Mouse (Mus musculus) CH12.LX (cell line): Measurements from ENCODE around the gene Ehd2. TPM values are rescaled to one million over a fixed set of nuclear protein-coding genes. Genes with fewer than 3 reads are reported as not detected.

Source experiments
- DNase-seq: peaks from one replicate; pipeline ENCODE4 v3.0.0-alpha.2; 2013; ENCODE audit errors: extremely low read depth
- H3K27ac ChIP-seq: 2 replicates; pipeline ENCODE4 v1.5.1; 2012; ENCODE audit warnings: low read depth, mild to moderate bottlenecking, control low read depth, moderate library complexity; ENCODE audit not compliant: insufficient read depth
- H3K27me3 ChIP-seq: replicated peaks from 2 replicates; pipeline ENCODE3; 2012; ENCODE audit warnings: inconsistent platforms
- H3K36me3 ChIP-seq, 2 experiments: replicated peaks in 1 of 2; 2 replicates each; pipeline versions ENCODE3 to v1.6.1; 2012; ENCODE audit warnings: inconsistent platforms in 1 of 2, low read length in 1 of 2, mild to moderate bottlenecking in 1 of 2, mixed read lengths in 1 of 2, moderate library complexity in 1 of 2; ENCODE audit not compliant: control insufficient read depth in 1 of 2, insufficient read depth in 1 of 2
- H3K4me1 ChIP-seq, 2 experiments: 2 replicates each; pipeline ENCODE4 v1.6.1; 2012; ENCODE audit warnings: inconsistent platforms in 1 of 2, moderate library complexity in 1 of 2; ENCODE audit not compliant: insufficient read depth in 2 of 2, control insufficient read depth in 1 of 2
- H3K4me2 ChIP-seq: 2 replicates; pipeline ENCODE4 v1.6.1; 2012; ENCODE audit warnings: low read depth, mild to moderate bottlenecking, control low read depth; ENCODE audit not compliant: poor library complexity, insufficient read depth, severe bottlenecking
- H3K4me3 ChIP-seq, 3 experiments: fragments of 150-350 bp in 1 of 3; sonication (generic) in 1 of 3; replicated peaks in 1 of 3; 2 replicates each; pipeline versions ENCODE3 to v1.5.1; 2011 to 2012; ENCODE audit warnings: low read depth in 2 of 3, low read length in 2 of 3, mild to moderate bottlenecking in 2 of 3, moderate library complexity in 2 of 3, control low read depth in 1 of 3, improper control_type of control experiment in 1 of 3, inconsistent platforms in 1 of 3, mixed read lengths in 1 of 3; ENCODE audit not compliant: poor library complexity in 1 of 3
- H3K79me2 ChIP-seq: replicated peaks from 2 replicates; pipeline ENCODE4 v1.6.1; 2012; ENCODE audit warnings: mild to moderate bottlenecking, moderate library complexity; ENCODE audit not compliant: control insufficient read depth, poor library complexity, insufficient read depth, severe bottlenecking; ENCODE audit errors: extremely low read depth
- H3K9ac ChIP-seq: 2 replicates; pipeline ENCODE4 v1.6.1; 2012; ENCODE audit warnings: low read depth, mild to moderate bottlenecking, control low read depth, moderate library complexity; ENCODE audit not compliant: insufficient read depth
- H3K9me3 ChIP-seq: replicated peaks from 2 replicates; pipeline ENCODE3; 2012; ENCODE audit warnings: low read length, inconsistent platforms, mixed read lengths
- BHLHE40 ChIP-seq: IDR thresholded peaks from 2 replicates; pipeline ENCODE4 v1.6.1; 2011; ENCODE audit warnings: mild to moderate bottlenecking, low read depth, low read length, improper control_type of control experiment
- CTCF ChIP-seq, 2 experiments: IDR thresholded peaks in 1 of 2; conservative IDR thresholded peaks in 1 of 2; 2 replicates each; pipeline ENCODE4 v1.5.1; 2011 to 2012; ENCODE audit warnings: low read depth in 2 of 2, low read length in 2 of 2, improper control_type of control experiment in 1 of 2, inconsistent platforms in 1 of 2, mild to moderate bottlenecking in 1 of 2, moderate library complexity in 1 of 2
- E2F4 ChIP-seq: IDR thresholded peaks from 2 replicates; pipeline ENCODE4 v1.6.1; 2011; ENCODE audit warnings: low read depth, low read length, improper control_type of control experiment; ENCODE audit not compliant: insufficient replicate concordance
- ETS1 ChIP-seq: conservative IDR thresholded peaks from 2 replicates; pipeline ENCODE4 v1.6.1; 2012; ENCODE audit warnings: low read depth, mild to moderate bottlenecking, inconsistent platforms, low read length, improper control_type of control experiment, moderate library complexity
- MAFK ChIP-seq: IDR thresholded peaks from 2 replicates; pipeline ENCODE4 v1.6.1; 2011; ENCODE audit warnings: low read length, improper control_type of control experiment; ENCODE audit not compliant: insufficient replicate concordance
- MAX ChIP-seq: IDR thresholded peaks from 2 replicates; pipeline ENCODE4 v1.6.1; 2011; ENCODE audit warnings: low read length, improper control_type of control experiment
- MXI1 ChIP-seq: IDR thresholded peaks from 2 replicates; pipeline ENCODE4 v1.6.1; 2011; ENCODE audit warnings: mild to moderate bottlenecking, low read depth, low read length, improper control_type of control experiment
- MYC ChIP-seq: IDR thresholded peaks from 2 replicates; pipeline ENCODE4 v1.6.1; 2011; ENCODE audit warnings: low read depth, mild to moderate bottlenecking, improper control_type of control experiment, low read length
- PAX5 ChIP-seq: IDR thresholded peaks from 2 replicates; pipeline ENCODE4 v1.6.1; 2012; ENCODE audit warnings: low read length, inconsistent platforms, mixed read lengths
- POLR2AphosphoS2 ChIP-seq: IDR thresholded peaks from 2 replicates; pipeline ENCODE4 v1.6.1; 2011; ENCODE audit warnings: low read depth, low read length, improper control_type of control experiment
- RAD21 ChIP-seq: IDR thresholded peaks from 2 replicates; pipeline ENCODE4 v1.6.1; 2011; ENCODE audit warnings: low read depth, mild to moderate bottlenecking, low read length, improper control_type of control experiment, moderate library complexity
- RCOR1 ChIP-seq: conservative IDR thresholded peaks from 2 replicates; pipeline ENCODE4 v1.6.1; 2012; ENCODE audit warnings: low read depth, mild to moderate bottlenecking, inconsistent platforms, low read length, improper control_type of control experiment
- UBTF ChIP-seq: IDR thresholded peaks from 2 replicates; pipeline ENCODE4 v1.6.1; 2012; ENCODE audit warnings: low read depth, mild to moderate bottlenecking, inconsistent platforms, low read length, improper control_type of control experiment, moderate library complexity
- USF1 ChIP-seq: IDR thresholded peaks from 2 replicates; pipeline ENCODE4 v1.6.1; 2014; ENCODE audit warnings: low read depth, mild to moderate bottlenecking, inconsistent platforms, low read length, improper control_type of control experiment
- USF2 ChIP-seq: conservative IDR thresholded peaks from 2 replicates; pipeline ENCODE4 v1.6.1; 2011; ENCODE audit warnings: low read depth, low read length, improper control_type of control experiment
- dilution Hi-C: fragments of 300-500 bp; cut with MboI; formaldehyde crosslinking; loops from 2 replicates; pipeline ENCODE4 v1.14.3; 2020; ENCODE audit warnings: low sequenced_read_pairs; ENCODE audit not compliant: extremely low pct_unique_long_range_greater_than_20kb, extremely low pct_ligation_motif_present
- in situ Hi-C: fragments of 300-500 bp; cut with MboI; formaldehyde crosslinking; loops from 3 replicates; pipeline ENCODE4 v1.14.3; 2019; ENCODE audit warnings: low sequenced_read_pairs, low pct_ligation_motif_present, low pct_unique_long_range_greater_than_20kb, mixed read lengths
- polyA plus RNA-seq: library from polyadenylated mRNA; unstranded; fragments of >175 nt; gene quantifications from 2 replicates; pipeline ENCODE4 v1.2.1, GENCODE M21; 2012; ENCODE audit warnings: low read depth; ENCODE audit not compliant: insufficient read length
- total RNA-seq, 2 experiments: library from RNA; depleted of rRNA; stranded (reverse); fragments of 300-350 nt in 1 of 2; fragments of >200 nt in 1 of 2; gene quantifications; 2 replicates each; pipeline ENCODE4 v1.2.3; 2012 to 2014

Ehd2 gene
- total and polyA plus RNA-seq, 3 experiments = 1.2 to 7.0 (median 5.2) TPM

DNA sequence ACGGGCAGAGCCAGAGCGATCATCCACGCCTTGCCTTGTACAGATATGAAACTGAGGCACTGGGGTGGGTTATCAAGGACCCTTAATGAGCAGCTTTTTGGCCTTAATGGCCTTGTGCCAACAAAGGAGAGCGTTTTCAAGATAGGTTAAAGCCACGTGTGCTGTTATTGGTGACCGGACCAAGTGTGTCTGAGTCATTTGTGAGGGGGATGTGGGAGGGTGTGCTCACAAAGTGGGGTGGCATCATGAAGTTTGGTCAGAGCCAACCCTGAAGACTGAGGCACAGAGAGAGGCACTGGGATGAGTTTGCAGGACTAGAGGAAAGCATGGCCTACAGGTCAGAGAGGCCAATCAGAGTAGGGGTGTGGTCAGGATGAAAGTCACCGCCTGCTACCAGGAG, 12.9 kb downstream of the Ehd2 start:
- dilution Hi-C loops (loop anchor here (25.0 kb wide), 1 partner anchor 208 kb away; no protein-coding TSS in a partner anchor), in situ Hi-C loops (no loop called here)
- Histone ChIP-seq H3K4me3 (no peak overlapping the region), H3K4me2 (no peak overlapping the region), H3K9me3 (peaks cover 6% of the 10 kb centered on the region), H3K4me1 (peaks cover 0 to 2% of the 10 kb centered on the region in 2 experiments; a peak in 1 of 4 replicates), H3K27ac (no peak overlapping the region), H3K79me2 (no peaks in the 10 kb centered on the region), H3K27me3 (no peaks in the 10 kb centered on the region), H3K36me3 (peaks cover 16 to 23% of the 10 kb centered on the region in 2 experiments), H3K9ac (no peak overlapping the region)
- TF ChIP-seq E2F4 = no peak
- no peak for TF ChIP-seq BHLHE40
- TF ChIP-seq USF1 = no peak
- no peak for TF ChIP-seq MAFK
- TF ChIP-seq MYC = no peak
- TF ChIP-seq MXI1 = no peak
- TF ChIP-seq CTCF (conservative IDR thresholded peaks at IDR 0.05 in 1 of 2, IDR thresholded peaks at IDR 0.05 in 1 of 2; ENCODE audit: low read depth in 2 of 2, low read length in 2 of 2) = no peak
- TF ChIP-seq ETS1 = no peak
- TF ChIP-seq RCOR1 = no peak
- no peak for TF ChIP-seq USF2
- TF ChIP-seq RAD21 = no peak
- TF ChIP-seq UBTF = no peak
- no peak for DNase-seq

DNA sequence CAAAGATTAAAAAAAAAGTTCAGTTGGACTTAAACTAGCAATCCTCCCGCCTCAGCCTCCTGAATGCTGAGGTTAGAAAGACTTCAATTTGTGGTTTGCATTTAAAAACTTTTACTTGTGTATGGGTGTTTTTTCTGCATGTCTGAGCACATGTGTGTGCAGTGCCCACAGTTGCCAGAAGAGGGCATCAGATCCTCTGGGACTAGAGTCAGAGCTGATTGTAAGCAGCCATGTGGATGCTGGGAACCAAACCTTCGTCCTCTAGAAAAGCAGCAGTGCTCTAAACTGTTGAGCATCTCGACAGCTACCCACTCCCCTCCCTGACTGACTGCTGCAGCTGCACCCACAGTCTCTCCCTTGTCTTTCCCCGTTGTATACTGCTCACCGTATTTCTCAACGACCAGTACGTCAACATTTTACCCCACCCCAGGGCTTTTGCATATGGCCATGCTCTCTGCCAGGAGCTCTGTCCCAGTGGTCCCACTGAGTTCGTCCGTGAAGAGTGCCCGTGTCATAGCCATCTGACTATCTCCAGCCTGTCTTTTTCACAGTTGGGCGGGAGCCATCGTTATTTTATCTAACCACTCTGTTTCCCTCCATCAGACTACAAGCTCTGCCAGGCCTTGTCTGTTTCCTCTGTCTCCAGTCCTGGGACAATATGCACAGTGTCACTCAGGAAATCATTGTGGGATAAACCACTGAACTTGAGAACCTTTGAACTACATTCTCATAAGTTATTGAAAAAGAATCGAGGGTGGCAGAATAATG, 13.9 kb downstream of the Ehd2 start:
- no peaks in the 10 kb centered on the region for H3K79me2 ChIP-seq
- H3K27me3 ChIP-seq = no peaks in the 10 kb centered on the region
- in situ Hi-C loops (no loop called here), dilution Hi-C loops (loop anchor here (25.0 kb wide), 1 partner anchor 209 kb away; no protein-coding TSS in a partner anchor)
- no peak overlapping the region for H3K27ac ChIP-seq
- H3K4me3 ChIP-seq = no peak overlapping the region
- H3K9ac ChIP-seq = no peak overlapping the region
- H3K9me3 ChIP-seq = peaks cover 6% of the 10 kb centered on the region
- H3K4me1 ChIP-seq = peaks cover under 1 to 11% of the 10 kb centered on the region in 2 experiments; a peak in 2 of 4 replicates
- peaks cover 16 to 22% of the 10 kb centered on the region in 2 experiments for H3K36me3 ChIP-seq
- TF ChIP-seq RAD21 (peak; percentile 9), PAX5 (no peak), MAX (no peak), POLR2AphosphoS2 (no peak), CTCF (conservative IDR thresholded peaks at IDR 0.05 in 1 of 2, IDR thresholded peaks at IDR 0.05 in 1 of 2; ENCODE audit: low read depth in 2 of 2, low read length in 2 of 2) (peak in 1 of 2 experiments; percentile 41; a peak in 3 of 4 replicates)
- DNase-seq = peak; percentile 27
- no peak overlapping the region for H3K4me2 ChIP-seq
